Mouse (Mus musculus): ENCODE data around the gene Cnksr3. TPM values are rescaled to one million over a fixed set of nuclear protein-coding genes. Genes with fewer than 3 reads are reported as not detected.

Gene Cnksr3
- polyA plus RNA-seq, 1 experiment from 2014 or later, result 3.1 TPM

- peaks cover 2% of the 10 kb centered on the region; the same call in 1 of the 2 replicates for H3K27me3 ChIP-seq
- peak overlapping the region; percentile 98 for H3K4me2 ChIP-seq (replicated peaks)
- no peak overlapping the region for H3K27ac ChIP-seq
- H3K4me1 ChIP-seq (replicated peaks), result peaks cover 22% of the 10 kb centered on the region
- 80% methylated on average over 5 of the region's 5 CpGs for WGBS
- peak overlapping the region; percentile 75 for H3K4me3 ChIP-seq (replicated peaks)
- H3K9me3 ChIP-seq, result no peaks in the 10 kb centered on the region
- ATAC-seq, result no peak
- no peaks in the 10 kb centered on the region for H3K36me3 ChIP-seq
- peak overlapping the region; percentile 29; the same call in 1 of the 2 replicates for H3K9ac ChIP-seq (replicated peaks)
Measured at GRCm38 (mm10) chr10:7209691-7210455, 2.2 kb downstream of the Cnksr3 start.

GRCm38 (mm10) chr10:7208859-7209441 is 3.1 kb downstream of the Cnksr3 start:
- H3K4me1 ChIP-seq (replicated peaks), result peaks cover 22% of the 10 kb centered on the region
- no peak overlapping the region for H3K4me2 ChIP-seq (replicated peaks)
- H3K4me3 ChIP-seq (replicated peaks), result no peak overlapping the region
- H3K9ac ChIP-seq (replicated peaks), result no peak overlapping the region
- H3K36me3 ChIP-seq, result no peaks in the 10 kb centered on the region
- no peak for ATAC-seq
- 85% methylated on average over 10 of the region's 10 CpGs for WGBS
- no peaks in the 10 kb centered on the region for H3K9me3 ChIP-seq
- no peak overlapping the region for H3K27ac ChIP-seq
- H3K27me3 ChIP-seq, result peaks cover 2% of the 10 kb centered on the region; the same call in 1 of the 2 replicates

- no peak overlapping the region for H3K4me2 ChIP-seq (replicated peaks)
Measured at GRCm38 (mm10) chr10:7207301-7207700, 4.7 kb downstream of the Cnksr3 start.

GRCm38 (mm10) chr10:7206571-7206970 is 5.5 kb downstream of the Cnksr3 start:
- Histone ChIP-seq H3K4me2 (replicated peaks) (no peak overlapping the region), H3K27me3 (no peaks in the 10 kb centered on the region; the same call in 1 of the 2 replicates), H3K9me3 (no peaks in the 10 kb centered on the region), H3K4me3 (replicated peaks) (no peak overlapping the region), H3K9ac (replicated peaks) (no peak overlapping the region), H3K4me1 (replicated peaks) (peaks cover 14% of the 10 kb centered on the region), H3K27ac (no peak overlapping the region), H3K36me3 (no peaks in the 10 kb centered on the region)
- ATAC-seq, result no peak
- WGBS, result 87% methylated on average over 7 of the region's 7 CpGs

More at GRCm38 (mm10) chr10:7207301-7207700, 4.7 kb downstream of the Cnksr3 start:
- H3K27me3 ChIP-seq, result no peaks in the 10 kb centered on the region; the same call in 1 of the 2 replicates
- H3K4me3 ChIP-seq (replicated peaks), result no peak overlapping the region
- 71% methylated on average over 11 of the region's 11 CpGs for WGBS
- no peak for ATAC-seq
- H3K4me1 ChIP-seq (replicated peaks), result peaks cover 14% of the 10 kb centered on the region
- no peak overlapping the region for H3K9ac ChIP-seq (replicated peaks)
- H3K27ac ChIP-seq, result no peak overlapping the region
- H3K36me3 ChIP-seq, result no peaks in the 10 kb centered on the region
- no peaks in the 10 kb centered on the region for H3K9me3 ChIP-seq

- Histone ChIP-seq H3K4me3 (replicated peaks) (no peak overlapping the region), H3K27ac (no peak overlapping the region), H3K4me2 (replicated peaks) (no peak overlapping the region), H3K4me1 (replicated peaks) (peaks cover 8% of the 10 kb centered on the region), H3K9me3 (no peaks in the 10 kb centered on the region), H3K27me3 (no peaks in the 10 kb centered on the region; the same call in 1 of the 2 replicates), H3K36me3 (no peaks in the 10 kb centered on the region), H3K9ac (replicated peaks) (no peak overlapping the region)
- no peak for ATAC-seq
- WGBS, result 80% methylated on average over 3 of the region's 3 CpGs
Measured at GRCm38 (mm10) chr10:7205576-7205975, 6.5 kb downstream of the Cnksr3 start.

GRCm38 (mm10) chr10:7204953-7205352 is 7.1 kb downstream of the Cnksr3 start:
- no peaks in the 10 kb centered on the region for H3K9me3 ChIP-seq
- WGBS, result 95% methylated on average over 3 of the region's 3 CpGs
- no peak for ATAC-seq

GRCm38 (mm10) chr10:7202576-7202975 is 9.5 kb downstream of the Cnksr3 start:
- H3K36me3 ChIP-seq, result no peaks in the 10 kb centered on the region
- no peak overlapping the region for H3K4me3 ChIP-seq (replicated peaks)
- H3K27ac ChIP-seq, result no peak overlapping the region
- WGBS, result 91% methylated on average over 9 of the region's 9 CpGs
- H3K9me3 ChIP-seq, result no peaks in the 10 kb centered on the region
- H3K9ac ChIP-seq (replicated peaks), result no peak overlapping the region
- no peak for ATAC-seq
- H3K4me2 ChIP-seq (replicated peaks), result no peak overlapping the region
- no peaks in the 10 kb centered on the region for H3K4me1 ChIP-seq (replicated peaks)
- no peaks in the 10 kb centered on the region for H3K27me3 ChIP-seq

More at GRCm38 (mm10) chr10:7204953-7205352, 7.1 kb downstream of the Cnksr3 start:
- Histone ChIP-seq H3K36me3 (no peaks in the 10 kb centered on the region), H3K9ac (replicated peaks) (no peak overlapping the region), H3K27me3 (no peaks in the 10 kb centered on the region), H3K4me3 (replicated peaks) (no peak overlapping the region), H3K27ac (no peak overlapping the region), H3K4me1 (replicated peaks) (peaks cover 1% of the 10 kb centered on the region; the same call in 1 of the 2 replicates), H3K4me2 (replicated peaks) (no peak overlapping the region)

- no peaks in the 10 kb centered on the region for H3K9me3 ChIP-seq
- H3K4me2 ChIP-seq (replicated peaks), result no peak overlapping the region
- 86% methylated on average over 7 of the region's 7 CpGs for WGBS
- no peak overlapping the region for H3K27ac ChIP-seq
- no peak overlapping the region for H3K4me3 ChIP-seq (replicated peaks)
- no peaks in the 10 kb centered on the region for H3K27me3 ChIP-seq
- H3K4me1 ChIP-seq (replicated peaks), result peaks cover 8% of the 10 kb centered on the region; the same call in 1 of the 2 replicates
- no peak for ATAC-seq
- no peaks in the 10 kb centered on the region for H3K36me3 ChIP-seq
- no peak overlapping the region for H3K9ac ChIP-seq (replicated peaks)
Measured at GRCm38 (mm10) chr10:7200665-7201064, 11.4 kb downstream of the Cnksr3 start.

- H3K4me3 ChIP-seq (replicated peaks), result no peak overlapping the region
- no peak for ATAC-seq
- peaks cover 8% of the 10 kb centered on the region; the same call in 1 of the 2 replicates for H3K4me1 ChIP-seq (replicated peaks)
Measured at GRCm38 (mm10) chr10:7198201-7198600, 13.8 kb downstream of the Cnksr3 start.

GRCm38 (mm10) chr10:7197733-7198132 is 14.3 kb downstream of the Cnksr3 start:
- Histone ChIP-seq H3K4me1 (replicated peaks) (peaks cover 8% of the 10 kb centered on the region; the same call in 1 of the 2 replicates), H3K9ac (replicated peaks) (no peak overlapping the region), H3K4me2 (replicated peaks) (no peak overlapping the region), H3K4me3 (replicated peaks) (no peak overlapping the region), H3K9me3 (no peaks in the 10 kb centered on the region), H3K27ac (no peak overlapping the region), H3K36me3 (no peaks in the 10 kb centered on the region), H3K27me3 (no peaks in the 10 kb centered on the region)
- ATAC-seq, result no peak
- WGBS, result 87% methylated on average over 6 of the region's 6 CpGs

More at GRCm38 (mm10) chr10:7198201-7198600, 13.8 kb downstream of the Cnksr3 start:
- H3K9me3 ChIP-seq, result no peaks in the 10 kb centered on the region
- no peak overlapping the region for H3K4me2 ChIP-seq (replicated peaks)
- H3K9ac ChIP-seq (replicated peaks), result no peak overlapping the region
- H3K27ac ChIP-seq, result no peak overlapping the region
- H3K36me3 ChIP-seq, result no peaks in the 10 kb centered on the region
- no peaks in the 10 kb centered on the region for H3K27me3 ChIP-seq

- ATAC-seq, result 0 out of 2 replicates have a peak, but pooled peaks have one; percentile 16
- no peak overlapping the region for H3K4me3 ChIP-seq (replicated peaks)
- H3K4me1 ChIP-seq (replicated peaks), result peaks cover 8% of the 10 kb centered on the region; the same call in 1 of the 2 replicates
- H3K36me3 ChIP-seq, result no peaks in the 10 kb centered on the region
- WGBS, result 68% methylated on average over 8 of the region's 8 CpGs
- no peak overlapping the region for H3K27ac ChIP-seq
- no peaks in the 10 kb centered on the region for H3K9me3 ChIP-seq
- no peak overlapping the region for H3K4me2 ChIP-seq (replicated peaks)
- H3K27me3 ChIP-seq, result no peaks in the 10 kb centered on the region
- no peak overlapping the region for H3K9ac ChIP-seq (replicated peaks)
Measured at GRCm38 (mm10) chr10:7196668-7197400, 15.2 kb downstream of the Cnksr3 start.

- Histone ChIP-seq H3K4me3 (replicated peaks) (no peak overlapping the region), H3K27ac (no peak overlapping the region), H3K9ac (replicated peaks) (no peak overlapping the region), H3K4me2 (replicated peaks) (no peak overlapping the region), H3K27me3 (no peaks in the 10 kb centered on the region), H3K36me3 (no peaks in the 10 kb centered on the region), H3K9me3 (no peaks in the 10 kb centered on the region), H3K4me1 (replicated peaks) (peaks cover 8% of the 10 kb centered on the region; the same call in 1 of the 2 replicates)
- ATAC-seq, result no peak
- WGBS, result 92% methylated on average over 6 of the region's 6 CpGs
Measured at GRCm38 (mm10) chr10:7195927-7196326, 16.1 kb downstream of the Cnksr3 start.

Data from midbrain, embryonic 13.5 days (tissue).